Mouse (Mus musculus): ENCODE results near the gene Nobox. TPM values are rescaled to one million over a fixed set of nuclear protein-coding genes. Genes with fewer than 3 reads are reported as not detected.
A peak's percentile ranks its signal among the peaks of the same experiment; 100 is the strongest.

The Nobox gene
- polyA plus RNA-seq, 2 experiments = 0.20 to 0.22 TPM

GRCm38 (mm10) chr6:43296798-43297507, 12.4 kb downstream of the Nobox start:
- Histone ChIP-seq H3K27me3 (ENCODE audit: control insufficient read depth, insufficient read depth, low read length) (no peaks in the 10 kb centered on the region), H3K36me3 (ENCODE audit: control insufficient read depth, insufficient read depth, low read length) (no peaks in the 10 kb centered on the region), H3K4me3 (replicated peaks; ENCODE audit: low read length) (no peak overlapping the region), H3K4me2 (replicated peaks; ENCODE audit: low read depth, low read length, severe bottlenecking) (no peak overlapping the region), H3K27ac (replicated peaks; ENCODE audit: low read depth, low read length) (no peak overlapping the region), H3K4me1 (ENCODE audit: control insufficient read depth, insufficient read depth, low read length) (0 out of 2 replicates have a peak, but pooled peaks cover 8% of the 10 kb centered on the region), H3K9me3 (ENCODE audit: control insufficient read depth, low read length) (no peaks in the 10 kb centered on the region), H3K9ac (ENCODE audit: low read depth, low read length, severe bottlenecking) (no peak overlapping the region)
- WGBS = 41% methylated on average over 7 of the region's 7 CpGs
- TF ChIP-seq POLR2A (IDR thresholded peaks at IDR 0.05; ENCODE audit: borderline replicate concordance, extremely low read depth, insufficient read depth, insufficient read length) = no peak
- ATAC-seq (ENCODE audit: low FRiP score, low read depth) = 0 out of 2 replicates have a peak, but pooled peaks have one; percentile 39
- DNase-seq (ENCODE audit: low spot score) = peak; percentile 52

GRCm38 (mm10) chr6:43295908-43296307, 13.4 kb downstream of the Nobox start:
- ATAC-seq (ENCODE audit: low FRiP score, low read depth) = no peak; the same call in 1 of the 2 replicates
- Histone ChIP-seq H3K4me3 (replicated peaks; ENCODE audit: low read length) (no peak overlapping the region), H3K36me3 (ENCODE audit: control insufficient read depth, insufficient read depth, low read length) (no peaks in the 10 kb centered on the region), H3K4me1 (ENCODE audit: control insufficient read depth, insufficient read depth, low read length) (0 out of 2 replicates have a peak, but pooled peaks cover 8% of the 10 kb centered on the region), H3K4me2 (replicated peaks; ENCODE audit: low read depth, low read length, severe bottlenecking) (no peak overlapping the region), H3K27ac (replicated peaks; ENCODE audit: low read depth, low read length) (no peak overlapping the region), H3K9ac (ENCODE audit: low read depth, low read length, severe bottlenecking) (no peak overlapping the region), H3K27me3 (ENCODE audit: control insufficient read depth, insufficient read depth, low read length) (no peaks in the 10 kb centered on the region), H3K9me3 (ENCODE audit: control insufficient read depth, low read length) (no peaks in the 10 kb centered on the region)
- DNase-seq (ENCODE audit: low spot score) = peak; percentile 27
- WGBS = 38% methylated on average over 5 of the region's 5 CpGs
- TF ChIP-seq POLR2A (IDR thresholded peaks at IDR 0.05; ENCODE audit: borderline replicate concordance, extremely low read depth, insufficient read depth, insufficient read length) = no peak

GRCm38 (mm10) chr6:43293175-43293574, 16.2 kb downstream of the Nobox start:
- Histone ChIP-seq H3K9ac (ENCODE audit: low read depth, low read length, severe bottlenecking) (no peak overlapping the region), H3K27ac (replicated peaks; ENCODE audit: low read depth, low read length) (no peak overlapping the region), H3K4me2 (replicated peaks; ENCODE audit: low read depth, low read length, severe bottlenecking) (no peak overlapping the region), H3K27me3 (ENCODE audit: control insufficient read depth, insufficient read depth, low read length) (no peaks in the 10 kb centered on the region), H3K9me3 (ENCODE audit: control insufficient read depth, low read length) (no peaks in the 10 kb centered on the region), H3K4me1 (ENCODE audit: control insufficient read depth, insufficient read depth, low read length) (0 out of 2 replicates have a peak, but pooled peaks cover 8% of the 10 kb centered on the region), H3K36me3 (ENCODE audit: control insufficient read depth, insufficient read depth, low read length) (peaks cover 10% of the 10 kb centered on the region), H3K4me3 (replicated peaks; ENCODE audit: low read length) (no peak overlapping the region)
- ATAC-seq (ENCODE audit: low FRiP score, low read depth) (no peak), DNase-seq (ENCODE audit: low spot score) (no peak)
- no peak for TF ChIP-seq POLR2A (IDR thresholded peaks at IDR 0.05; ENCODE audit: borderline replicate concordance, extremely low read depth, insufficient read depth, insufficient read length)
- 71% methylated on average over 7 of the region's 7 CpGs for WGBS

GRCm38 (mm10) chr6:43292471-43293076, 16.8 kb downstream of the Nobox start:
- H3K4me3 ChIP-seq (replicated peaks; ENCODE audit: low read length) = no peak overlapping the region
- TF ChIP-seq POLR2A (IDR thresholded peaks at IDR 0.05; ENCODE audit: borderline replicate concordance, extremely low read depth, insufficient read depth, insufficient read length) = no peak
- H3K27me3 ChIP-seq (ENCODE audit: control insufficient read depth, insufficient read depth, low read length) = no peaks in the 10 kb centered on the region
- DNase-seq (ENCODE audit: low spot score) = no peak
- H3K27ac ChIP-seq (replicated peaks; ENCODE audit: low read depth, low read length) = no peak overlapping the region
- WGBS = 66% methylated on average over 6 of the region's 6 CpGs
- no peak for ATAC-seq (ENCODE audit: low FRiP score, low read depth)
- H3K9ac ChIP-seq (ENCODE audit: low read depth, low read length, severe bottlenecking) = no peak overlapping the region
- H3K4me1 ChIP-seq (ENCODE audit: control insufficient read depth, insufficient read depth, low read length) = 0 out of 2 replicates have a peak, but pooled peaks cover 8% of the 10 kb centered on the region
- peaks cover 10% of the 10 kb centered on the region for H3K36me3 ChIP-seq (ENCODE audit: control insufficient read depth, insufficient read depth, low read length)
- no peaks in the 10 kb centered on the region for H3K9me3 ChIP-seq (ENCODE audit: control insufficient read depth, low read length)
- H3K4me2 ChIP-seq (replicated peaks; ENCODE audit: low read depth, low read length, severe bottlenecking) = no peak overlapping the region

GRCm38 (mm10) chr6:43292041-43292440, 17.3 kb downstream of the Nobox start:
- ATAC-seq (ENCODE audit: low FRiP score, low read depth) (no peak), DNase-seq (ENCODE audit: low spot score) (no peak)
- H3K9ac ChIP-seq (ENCODE audit: low read depth, low read length, severe bottlenecking) = no peak overlapping the region
- TF ChIP-seq POLR2A (IDR thresholded peaks at IDR 0.05; ENCODE audit: borderline replicate concordance, extremely low read depth, insufficient read depth, insufficient read length) = no peak
- no peak overlapping the region for H3K4me2 ChIP-seq (replicated peaks; ENCODE audit: low read depth, low read length, severe bottlenecking)
- H3K9me3 ChIP-seq (ENCODE audit: control insufficient read depth, low read length) = no peaks in the 10 kb centered on the region
- WGBS = 71% methylated on average over 3 of the region's 3 CpGs
- H3K36me3 ChIP-seq (ENCODE audit: control insufficient read depth, insufficient read depth, low read length) = peaks cover 10% of the 10 kb centered on the region
- no peaks in the 10 kb centered on the region for H3K27me3 ChIP-seq (ENCODE audit: control insufficient read depth, insufficient read depth, low read length)
- no peak overlapping the region for H3K27ac ChIP-seq (replicated peaks; ENCODE audit: low read depth, low read length)
- H3K4me1 ChIP-seq (ENCODE audit: control insufficient read depth, insufficient read depth, low read length) = 0 out of 2 replicates have a peak, but pooled peaks cover 8% of the 10 kb centered on the region
- no peak overlapping the region for H3K4me3 ChIP-seq (replicated peaks; ENCODE audit: low read length)
